Mouse (Mus musculus): ENCODE measurements around the gene Pira2.
"Not testable (repeated sequence)": the region's sequence is repeated elsewhere in the genome, so short reads cannot be mapped to it uniquely, and the experiment has no call there.

The Pira2 gene

GRCm38 (mm10) chr7:3844951-3845350 lies at the start of gene Pira2:
Pira2 (minus strand) TSS chr7:3845051.
- DNase-seq (ENCODE audit: low spot score) = not testable (repeated sequence)

GRCm38 (mm10) chr7:3875032-3875431 lies 30.2 kb upstream of the Pira2 start:
- DNase-seq (ENCODE audit: low spot score) = not testable (repeated sequence)

GRCm38 (mm10) chr7:3837854-3838253 lies 7.0 kb downstream of the Pira2 start:
- DNase-seq (ENCODE audit: low spot score) = not testable (repeated sequence)

DNA sequence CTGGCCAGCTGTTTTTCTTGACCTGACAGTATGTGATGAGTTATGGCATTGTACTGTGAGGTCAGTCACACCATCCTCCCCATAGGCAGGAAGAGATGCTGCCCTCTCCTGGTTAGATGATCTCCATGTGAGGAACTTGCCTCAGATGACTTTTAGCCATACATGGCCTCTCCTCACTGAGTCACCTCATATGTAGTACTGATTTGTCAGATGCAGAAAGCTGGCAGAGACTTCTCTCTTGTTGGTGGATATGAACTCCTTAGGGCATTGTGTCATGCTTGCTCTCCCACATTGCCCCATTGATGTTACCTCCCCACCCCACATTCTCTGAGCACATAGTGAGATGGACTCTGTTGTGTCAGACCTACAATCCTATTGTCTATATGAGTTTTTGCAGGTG lies 14.2 kb downstream of the Pira2 start:
- not testable (repeated sequence) for DNase-seq (ENCODE audit: low spot score)

DNA sequence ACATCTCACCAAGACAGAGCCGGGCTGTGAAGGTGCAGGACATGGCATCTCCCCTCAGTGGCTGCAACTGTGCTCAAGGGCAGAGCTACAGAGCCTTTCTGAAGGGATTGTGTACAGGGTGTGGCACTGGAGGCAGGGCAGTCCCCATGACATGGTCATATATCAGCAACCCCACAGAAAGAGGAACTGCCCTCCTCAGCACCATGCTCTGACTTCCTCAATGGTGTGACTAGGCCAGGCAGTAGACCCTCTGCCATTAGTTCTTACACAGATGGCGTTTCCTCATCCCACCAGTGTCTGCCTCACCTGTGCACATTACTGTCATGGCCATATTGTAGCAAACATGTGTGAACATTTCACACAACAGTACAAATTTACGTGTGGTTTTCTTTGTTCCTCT lies 19.3 kb downstream of the Pira2 start, which contains the start of gene Gm15448:
Gene Gm15448 (minus strand): TSS at position 89 of the 400 bp plus-strand sequence.
- not testable (repeated sequence) for DNase-seq (ENCODE audit: low spot score)

- not testable (repeated sequence) for DNase-seq (ENCODE audit: low spot score)
Measured at GRCm38 (mm10) chr7:3811912-3812311, 32.9 kb downstream of the Pira2 start.

DNA sequence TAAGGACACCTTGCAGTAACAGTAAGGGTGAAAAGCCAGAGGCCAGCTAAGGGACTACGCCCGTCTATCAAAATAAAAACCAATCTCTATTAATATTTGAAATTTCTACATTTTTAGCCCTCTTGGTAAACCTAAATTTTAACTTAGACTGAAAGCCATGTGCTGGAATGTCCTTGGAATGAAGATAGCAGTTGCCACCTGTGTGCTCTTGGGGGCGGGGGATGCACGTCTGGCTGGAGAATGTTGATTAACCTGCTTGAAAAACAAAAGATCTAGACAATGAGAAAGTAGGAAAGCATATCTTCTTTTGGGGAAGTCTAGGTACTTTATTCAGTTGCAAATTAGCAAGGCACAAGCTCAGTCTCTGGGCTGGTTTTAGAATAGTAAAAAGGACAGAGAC lies 41.9 kb downstream of the Pira2 start:
- DNase-seq (ENCODE audit: low spot score) = not testable (repeated sequence)

DNA sequence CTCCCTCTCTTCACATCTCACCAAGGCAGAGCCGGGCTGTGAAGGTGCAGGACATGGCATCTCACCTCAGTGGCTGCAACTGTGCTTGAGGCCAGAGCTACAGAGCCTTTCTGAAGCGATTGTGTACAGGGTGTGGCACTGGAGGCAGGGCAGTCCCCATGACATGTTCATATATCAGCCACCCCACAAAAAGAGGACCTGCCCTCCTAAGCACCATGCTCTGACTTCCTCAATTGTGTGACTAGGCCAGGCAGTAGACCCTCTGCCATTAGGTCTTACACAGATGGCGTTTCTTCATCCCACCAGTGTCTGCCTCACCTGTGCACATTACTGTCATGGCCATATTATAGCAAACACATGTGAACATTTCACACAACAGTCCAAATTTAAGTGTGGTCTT lies 44.9 kb downstream of the Pira2 start:
- DNase-seq (ENCODE audit: low spot score) = not testable (repeated sequence)

GRCm38 (mm10) chr7:3796286-3796685 lies 48.6 kb downstream of the Pira2 start:
- not testable (repeated sequence) for DNase-seq (ENCODE audit: low spot score)

Measured in layer of hippocampus, adult 11-12 months (tissue).